Mouse (Mus musculus): ENCODE data around the gene Sord. TPM values are rescaled to one million over a fixed set of nuclear protein-coding genes. Genes with fewer than 3 reads are reported as not detected.
"Not testable (repeated sequence)": the region's sequence is repeated elsewhere in the genome, so short reads cannot be mapped to it uniquely, and the experiment has no call there.

Sord gene
- total RNA-seq (2021), result 10 to 100 TPM; 61.4 to 77.3 TPM
- long read RNA-seq, experiment 1, transcript Sord-201 (9 exons, 2,352 nt), result major isoform, 33 of 42 reads
- long read RNA-seq, experiment 1, partial matches to known transcripts, result 8 of 42 reads
- long read RNA-seq, experiment 1, other reads (novel, unspliced or antisense), result 1 of 42 reads
- long read RNA-seq, experiment 2, transcript Sord-201 (9 exons, 2,352 nt), result major isoform, 58 of 64 reads
- long read RNA-seq, experiment 2, partial matches to known transcripts, result 4 of 64 reads
- long read RNA-seq, experiment 2, other reads (novel, unspliced or antisense), result 2 of 64 reads

DNA sequence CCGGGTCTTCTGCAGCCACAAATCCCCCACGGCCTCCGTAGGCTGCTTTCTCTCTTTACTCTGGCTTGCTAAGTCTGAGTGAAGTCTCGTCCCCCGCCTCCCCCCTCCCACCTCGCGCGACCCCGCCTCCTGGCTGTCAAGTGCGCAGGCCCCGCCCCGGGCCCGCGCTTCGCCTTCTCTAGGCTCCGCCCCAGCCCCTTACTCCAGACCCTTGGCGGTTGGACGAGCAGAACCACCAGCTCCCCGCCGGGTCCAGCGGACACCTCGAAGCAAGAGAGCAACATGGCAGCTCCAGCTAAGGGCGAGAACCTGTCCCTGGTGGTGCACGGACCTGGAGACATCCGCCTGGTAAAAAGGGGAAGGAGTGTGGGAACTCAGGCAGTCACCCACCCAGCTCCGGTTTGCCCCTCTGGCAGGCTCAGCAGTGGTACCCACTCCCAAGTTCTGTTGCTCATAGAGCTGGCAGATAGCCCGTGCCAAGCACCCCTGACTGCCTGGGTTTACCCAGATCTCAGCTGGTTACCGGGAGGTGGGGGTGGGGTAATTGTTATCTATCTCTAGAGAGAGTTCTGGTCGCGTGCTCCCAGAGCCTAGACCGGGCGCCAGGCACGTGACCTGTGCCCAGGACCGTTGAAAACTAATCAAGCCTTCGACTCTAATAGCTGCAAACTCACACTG is at the start of gene Sord:
Sord (plus strand) TSS at position 139 of the 678 bp plus-strand sequence.
- DNase-seq (ENCODE audit: low spot score in 2 of 2), result peak; percentile 50 to 54

DNA sequence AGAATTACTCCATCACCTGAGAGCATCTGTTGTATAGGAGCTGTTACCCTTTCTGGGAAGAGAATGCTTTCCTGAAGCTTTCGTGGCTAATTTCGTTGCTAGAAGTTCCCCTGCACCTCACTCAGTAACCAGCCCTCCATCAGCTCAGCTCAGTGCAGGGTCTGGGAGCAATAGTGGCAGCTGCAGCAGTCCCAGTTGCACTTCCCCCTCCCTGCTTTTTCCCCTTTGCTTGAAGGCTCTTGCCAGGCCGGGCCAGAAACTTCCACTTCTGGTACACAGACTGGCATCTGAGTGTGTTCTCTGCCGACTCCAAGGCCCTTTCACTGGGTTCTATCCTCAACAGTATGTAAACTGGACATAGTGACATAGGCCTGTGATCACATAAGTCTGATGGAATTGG is 49.5 kb upstream of the Sord start:
- DNase-seq (ENCODE audit: low spot score in 2 of 2), result no peak

DNA sequence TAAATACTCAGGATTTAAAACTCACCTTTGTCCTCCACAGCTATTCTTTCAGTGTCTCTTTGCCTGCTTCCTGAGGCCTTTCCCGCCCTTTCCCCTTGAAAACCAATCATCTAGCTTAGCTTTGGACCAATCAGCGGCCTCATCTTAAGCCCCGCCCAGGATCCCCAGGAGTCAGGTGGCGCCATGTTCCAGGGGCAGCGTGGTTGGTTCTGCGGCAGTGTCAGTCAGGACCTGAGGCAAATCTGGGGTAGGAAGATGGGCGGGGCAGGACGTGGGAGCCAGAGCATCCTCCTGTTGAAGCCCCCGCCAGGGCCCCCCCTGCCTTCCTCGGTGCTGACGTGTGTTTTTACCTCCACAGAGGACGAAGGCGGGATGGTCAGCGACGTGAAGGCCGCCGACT is 48.4 kb upstream of the Sord start, which contains the start of the genes Patl2 and Terb2:
Patl2 (minus strand) TSS at position 84 of the 400 bp plus-strand sequence.
Terb2 (plus strand) TSS at position 167 of the 400 bp plus-strand sequence.
- DNase-seq (ENCODE audit: low spot score in 2 of 2), result no peak

DNA sequence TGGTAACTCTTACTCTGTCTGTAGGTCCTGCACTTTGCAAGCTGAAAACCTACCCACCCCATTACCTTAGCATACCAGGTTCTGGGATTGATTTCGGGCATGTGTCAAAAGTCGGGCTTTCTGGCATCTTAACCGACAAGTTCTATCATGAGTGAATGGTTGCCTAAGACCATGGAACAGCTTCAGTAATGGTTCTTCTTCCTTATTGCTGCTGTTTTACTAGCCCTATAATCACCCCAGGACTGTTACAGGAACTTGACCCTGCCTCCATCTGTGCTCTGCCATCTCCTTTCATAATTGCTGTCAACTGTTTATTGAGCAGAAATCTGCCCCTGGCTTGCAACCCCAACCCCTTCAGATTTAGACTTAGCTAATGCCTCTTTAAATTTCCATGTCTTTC is 47.8 kb upstream of the Sord start:
- DNase-seq (ENCODE audit: low spot score in 2 of 2), result no peak

DNA sequence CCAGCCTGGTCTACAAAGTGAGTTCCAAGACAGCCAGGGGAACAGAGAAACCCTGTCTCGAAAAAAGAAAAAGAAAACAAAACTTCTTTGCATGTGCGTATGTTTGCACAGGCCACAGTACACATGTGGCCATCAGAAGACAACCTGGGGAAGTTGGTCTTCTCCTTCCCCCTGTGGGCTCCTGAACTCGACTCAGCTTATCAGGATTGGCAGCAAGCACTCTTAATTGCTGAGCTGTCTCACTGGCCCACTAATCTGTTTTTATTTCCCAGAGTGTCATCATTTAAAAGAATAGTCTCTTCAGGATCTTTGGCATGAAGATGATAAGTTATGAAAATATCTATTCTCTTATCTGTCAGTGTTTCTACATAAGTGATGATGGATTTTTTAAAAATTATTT is 42.7 kb upstream of the Sord start:
- no peak for DNase-seq (ENCODE audit: low spot score in 2 of 2)

- no peak for DNase-seq (ENCODE audit: low spot score in 2 of 2)
Measured at GRCm38 (mm10) chr2:122194509-122194929, 40.0 kb upstream of the Sord start.

- DNase-seq (ENCODE audit: low spot score in 2 of 2), result no peak
Measured at GRCm38 (mm10) chr2:122201501-122201900, 33.0 kb upstream of the Sord start.

DNA sequence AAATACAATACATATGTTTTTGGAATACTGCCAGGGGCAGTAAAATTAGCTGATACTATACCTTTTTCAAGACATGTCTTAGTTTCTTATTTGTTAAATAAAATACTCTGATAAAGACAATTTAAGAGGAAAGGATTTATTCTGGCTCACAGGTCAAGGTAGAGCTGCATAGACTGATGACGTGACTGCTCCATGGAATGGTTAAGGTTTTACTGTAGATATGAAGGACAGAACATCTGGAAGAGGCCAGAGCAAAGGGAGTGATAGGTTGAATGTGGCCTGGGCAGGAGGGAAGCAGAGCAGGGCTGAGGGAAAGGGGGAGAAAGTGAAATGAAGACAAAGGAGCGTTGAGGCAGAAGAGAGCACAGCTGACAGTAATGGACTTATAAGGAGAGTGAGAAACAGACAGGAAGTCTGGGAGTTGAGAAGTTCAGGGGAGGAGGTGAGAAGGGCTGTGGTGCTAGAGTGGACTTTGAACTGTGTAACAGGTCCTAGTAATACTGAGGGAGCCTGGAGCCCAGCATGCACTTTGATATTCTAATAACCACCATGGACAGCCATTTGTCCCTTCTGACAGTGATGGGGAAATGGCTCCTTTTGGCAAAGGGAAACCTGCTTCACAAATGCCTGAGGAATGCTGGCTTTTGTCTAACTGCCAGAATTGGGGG is 28.0 kb upstream of the Sord start:
- DNase-seq (ENCODE audit: low spot score in 2 of 2), result no peak

- DNase-seq (ENCODE audit: low spot score in 2 of 2), result no peak
Measured at GRCm38 (mm10) chr2:122210534-122211228, 23.9 kb upstream of the Sord start.

DNA sequence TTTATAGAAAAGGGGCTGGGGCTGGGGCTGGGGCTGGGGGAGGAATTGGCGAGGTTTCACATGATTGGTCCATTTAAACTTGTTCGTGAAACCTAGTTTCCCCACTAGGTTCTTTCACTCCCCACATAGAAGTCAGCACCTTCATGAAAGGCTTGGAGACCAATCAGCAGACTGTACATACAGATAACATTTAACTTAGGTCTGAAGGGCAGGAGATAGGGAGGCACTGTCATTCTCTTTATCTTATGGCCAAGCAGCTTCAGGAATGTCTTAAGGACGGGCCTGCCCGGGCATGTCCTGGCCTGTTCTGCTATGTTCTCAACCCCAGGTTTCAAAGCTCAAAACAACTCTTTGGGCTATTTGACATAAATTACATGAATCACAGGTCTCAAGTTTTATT is 17.5 kb upstream of the Sord start:
- not testable (repeated sequence) for DNase-seq (ENCODE audit: low spot score in 2 of 2)

- no peak for DNase-seq (ENCODE audit: low spot score in 2 of 2)
Measured at GRCm38 (mm10) chr2:122218234-122218633, 16.3 kb upstream of the Sord start.

DNA sequence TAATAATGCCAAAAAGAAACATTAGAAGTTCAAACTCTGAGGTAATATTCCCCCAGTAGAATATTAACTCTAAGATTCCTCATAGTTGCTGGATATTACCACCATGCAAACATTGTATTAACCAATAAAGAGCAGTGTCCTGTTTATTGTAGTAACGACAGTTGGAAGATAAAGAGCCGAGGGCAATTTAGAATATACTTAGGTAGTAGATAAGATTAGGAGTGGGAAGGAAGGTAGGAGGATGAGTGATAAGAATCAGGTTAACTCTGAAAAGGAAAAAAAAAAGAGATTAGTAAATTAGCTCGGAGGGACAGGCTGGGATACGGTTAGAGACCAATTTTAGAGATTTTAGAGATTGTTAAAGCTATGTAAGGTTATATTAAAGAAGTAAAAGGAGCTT is 13.2 kb upstream of the Sord start:
- no peak for DNase-seq (ENCODE audit: low spot score in 2 of 2)

- DNase-seq (ENCODE audit: low spot score in 2 of 2), result no peak
Measured at GRCm38 (mm10) chr2:122221798-122222197, 12.8 kb upstream of the Sord start.

DNA sequence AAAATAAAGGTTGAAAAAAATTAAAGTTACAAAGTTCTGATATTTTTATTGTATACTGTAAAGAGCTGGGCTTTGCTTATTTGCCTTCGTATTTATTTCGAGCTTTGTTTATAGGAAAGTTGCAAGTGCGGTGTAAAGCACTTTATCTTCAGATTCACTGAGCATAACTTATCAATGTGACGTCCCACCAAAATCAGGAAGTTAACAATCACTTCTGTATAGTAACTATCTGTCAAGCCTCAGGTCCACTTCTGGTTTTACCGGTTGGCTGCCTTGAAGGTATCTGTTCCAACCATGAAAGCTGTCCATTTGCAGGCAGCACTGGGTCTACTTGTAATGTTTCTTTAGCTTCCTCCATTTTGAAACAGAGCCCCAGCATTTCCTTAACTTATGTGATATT is 12.3 kb upstream of the Sord start:
- DNase-seq (ENCODE audit: low spot score in 2 of 2), result no peak

- no peak for DNase-seq (ENCODE audit: low spot score in 2 of 2)
Measured at GRCm38 (mm10) chr2:122223654-122224053, 10.9 kb upstream of the Sord start.

- DNase-seq (ENCODE audit: low spot score in 2 of 2), result no peak
Measured at GRCm38 (mm10) chr2:122230395-122230794, 4.2 kb upstream of the Sord start.

DNA sequence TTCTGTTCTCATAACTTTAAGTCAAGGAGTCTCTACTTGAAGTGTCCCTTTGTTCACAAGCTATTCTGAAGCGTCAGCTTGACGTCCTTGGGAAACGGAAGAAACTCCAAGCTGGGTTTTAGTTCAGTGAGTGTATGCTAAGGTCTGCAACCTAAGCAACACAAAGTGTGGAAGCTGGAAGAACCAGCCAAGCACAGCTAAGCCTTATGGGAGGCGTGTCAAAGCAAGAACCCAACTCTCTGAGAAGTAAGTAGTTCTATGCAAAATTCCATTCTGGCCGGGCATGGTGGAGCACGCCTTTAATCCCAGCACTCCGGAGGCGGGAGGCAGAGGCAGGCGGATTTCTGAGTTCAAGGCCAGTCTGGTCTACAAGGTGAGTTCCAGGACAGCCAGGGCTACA is 2.9 kb upstream of the Sord start:
- no peak for DNase-seq (ENCODE audit: low spot score in 2 of 2)

DNA sequence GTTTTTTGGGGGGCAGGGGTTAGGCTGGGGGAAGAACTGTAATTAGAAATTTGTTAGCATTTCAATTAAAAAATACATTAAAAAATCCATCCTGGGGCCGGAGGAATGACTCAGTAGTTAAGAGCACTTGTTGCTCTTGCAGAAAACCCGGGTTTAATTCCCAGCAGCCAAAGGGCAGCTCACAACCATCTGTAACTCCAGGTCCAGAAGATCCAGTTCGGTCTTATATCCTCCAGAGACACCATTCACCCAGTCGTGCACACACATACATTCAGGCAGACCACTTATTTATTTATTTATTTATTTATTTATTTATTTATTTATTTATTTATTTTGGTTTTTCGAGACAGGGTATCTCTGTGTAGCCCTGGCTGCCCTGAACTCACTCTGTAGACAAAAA is 1.2 kb upstream of the Sord start:
- no peak for DNase-seq (ENCODE audit: low spot score in 2 of 2)

DNA sequence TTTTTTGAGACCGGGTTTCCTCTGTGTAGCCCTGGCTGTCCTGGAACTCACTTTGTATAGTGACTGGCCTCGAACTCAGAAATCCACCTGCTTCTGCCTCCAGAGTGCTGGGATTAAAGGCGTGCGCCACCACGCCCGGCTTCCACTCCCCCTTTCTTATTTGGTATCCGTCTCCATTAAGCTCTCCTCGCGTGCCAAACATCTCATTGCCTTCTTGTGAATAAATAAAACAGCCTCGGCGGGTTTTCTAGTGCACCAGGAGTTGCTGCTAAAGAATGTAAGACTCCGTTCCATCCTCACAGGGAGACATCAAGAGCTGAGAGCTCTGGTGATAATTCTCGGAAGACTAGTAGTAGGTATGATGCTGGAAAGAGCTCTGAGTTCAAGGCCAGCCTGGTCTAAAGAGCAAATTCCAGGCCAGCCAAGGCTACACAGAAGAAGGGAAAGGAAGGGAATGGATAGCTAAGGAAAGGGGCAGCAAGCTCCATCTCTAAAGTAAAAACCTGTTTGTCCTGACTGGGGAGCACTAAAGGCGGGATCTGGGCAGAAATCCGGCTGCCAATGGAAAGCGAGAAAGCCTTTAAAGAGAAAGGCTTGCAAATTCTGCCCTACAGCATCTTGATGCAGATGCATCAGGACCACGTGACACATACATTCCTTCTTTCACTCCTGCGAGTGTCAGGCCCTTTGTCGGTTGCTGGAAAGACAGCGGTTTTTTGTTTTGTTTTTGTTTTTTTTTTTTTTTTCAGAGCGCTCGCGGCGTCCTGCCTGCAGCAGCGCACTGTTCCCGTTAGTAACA is 591 bp upstream of the Sord start:
- no peak for DNase-seq (ENCODE audit: low spot score in 2 of 2)

GRCm38 (mm10) chr2:122235425-122235824 is 876 bp downstream of the Sord start:
- no peak for DNase-seq (ENCODE audit: low spot score in 2 of 2)

- no peak for DNase-seq (ENCODE audit: low spot score in 2 of 2)
Measured at GRCm38 (mm10) chr2:122236321-122236720, 1.8 kb downstream of the Sord start.

All from adrenal gland, postnatal 4 days (tissue).